ENCODE assay signal across 20 mouse cellular contexts in genomic region chr9:52100426-52100825, GRCm38 (mm10).
"Had no signal": no experiment of that assay in that cellular context is flagged by ENCODE, and none has a peak within 500 bp of the region (broad histone marks: within the 10 kb centered on the region; RNA-seq: fewer than 3 reads in every experiment).

No protein-coding gene starts in this region.

- DNase-seq: kidney, postnatal 10 days; kidney, postnatal 36 days; left cerebral cortex, postnatal 4 days; liver, postnatal 0 days; lung, embryonic 14.5 days; right cerebral cortex, adult 18-20 months; right cerebral cortex, postnatal 25 days; spleen, adult 18-20 months; thymus, adult 18-20 months; thymus, postnatal 36 days had no signal

- H3K36me3 ChIP-seq: limb, embryonic 12.5 days; limb, embryonic 15.5 days; midbrain, embryonic 12.5 days; midbrain, embryonic 15.5 days; neural tube, embryonic 12.5 days had no signal

- H3K4me3 ChIP-seq: limb, embryonic 12.5 days; limb, embryonic 15.5 days; midbrain, embryonic 12.5 days; midbrain, embryonic 15.5 days; neural tube, embryonic 12.5 days; neural tube, embryonic 15.5 days had no signal

- H3K4me2 ChIP-seq: limb, embryonic 12.5 days; limb, embryonic 15.5 days; liver, embryonic 11.5 days; lung, embryonic 14.5 days; midbrain, embryonic 12.5 days; midbrain, embryonic 15.5 days; neural tube, embryonic 12.5 days; neural tube, embryonic 15.5 days had no signal

- H3K9ac ChIP-seq: limb, embryonic 12.5 days; limb, embryonic 15.5 days; liver, embryonic 14.5 days; liver, postnatal 0 days; lung, embryonic 14.5 days; midbrain, embryonic 12.5 days; midbrain, embryonic 15.5 days; neural tube, embryonic 12.5 days; neural tube, embryonic 15.5 days had no signal

- ATAC-seq: liver, postnatal 0 days; lung, postnatal 0 days; midbrain, embryonic 15.5 days had no signal

- H3K9me3 ChIP-seq: limb, embryonic 12.5 days; limb, embryonic 15.5 days; midbrain, embryonic 12.5 days; midbrain, embryonic 15.5 days; neural tube, embryonic 12.5 days; neural tube, embryonic 15.5 days had no signal

- H3K27me3 ChIP-seq: limb, embryonic 12.5 days; limb, embryonic 15.5 days; midbrain, embryonic 12.5 days; midbrain, embryonic 15.5 days; neural tube, embryonic 12.5 days; neural tube, embryonic 15.5 days had no signal

- H3K4me1 ChIP-seq: neural tube, embryonic 12.5 days had no signal

- H3K27ac ChIP-seq: limb, embryonic 12.5 days; limb, embryonic 15.5 days; liver, embryonic 14.5 days; macrophage; midbrain, embryonic 12.5 days; midbrain, embryonic 15.5 days; neural tube, embryonic 12.5 days; neural tube, embryonic 15.5 days had no signal
